Mouse (Mus musculus): ENCODE data around the gene Trmt61a.
A peak's percentile ranks its signal among the peaks of the same experiment; 100 is the strongest.

GRCm38 (mm10) chr12:111648061-111648645 is 29.8 kb upstream of the Trmt61a start:
- TF ChIP-seq CTCF (IDR thresholded peaks at IDR 0.05; ENCODE audit: insufficient read depth, low read length): peak; percentile 86
- no peak for TF ChIP-seq POLR2A (IDR thresholded peaks at IDR 0.05; ENCODE audit: borderline replicate concordance, extremely low read depth, low read depth, low read length)

All from lung, adult 2 months (tissue).